Mouse (Mus musculus): ENCODE data around the gene Zfhx3.

DNA sequence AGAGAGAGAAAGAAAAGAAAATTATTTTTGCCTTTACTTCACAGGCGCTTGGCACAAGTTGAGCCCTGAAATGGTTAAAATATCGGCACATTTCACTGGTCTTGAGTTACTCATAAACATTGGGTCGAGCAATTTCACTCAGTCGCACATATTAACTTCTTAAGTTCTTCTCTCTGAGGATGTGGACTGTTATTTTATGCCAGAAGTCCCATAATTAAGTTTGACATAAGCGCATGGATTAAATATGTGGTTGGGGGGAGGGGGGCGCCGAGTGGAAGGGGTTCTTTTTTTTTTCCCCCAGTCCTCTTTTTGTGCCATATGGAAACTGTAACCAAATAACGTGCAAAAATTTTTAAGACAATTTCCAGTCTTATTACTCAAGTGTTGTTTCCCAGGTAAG lies 656.6 kb downstream of the Zfhx3 start:
- TF ChIP-seq CTCF (IDR thresholded peaks at IDR 0.05) (no peak), EP300 (IDR thresholded peaks at IDR 0.05) (no peak)
